Mouse (Mus musculus) erythroblast, embryonic 14.5 days (primary cell): Measurements from ENCODE around the gene Spns2. TPM values are rescaled to one million over a fixed set of nuclear protein-coding genes. Genes with fewer than 3 reads are reported as not detected.

ENCODE experiments used
- H3K27me3 ChIP-seq: 2 replicates; pipeline ENCODE4 v1.6.1; 2012; ENCODE audit warnings: inconsistent platforms; ENCODE audit not compliant: control insufficient read depth
- H3K36me3 ChIP-seq: 2 replicates; pipeline ENCODE4 v1.6.1; 2012; ENCODE audit warnings: mild to moderate bottlenecking, inconsistent platforms; ENCODE audit not compliant: control insufficient read depth
- H3K4me1 ChIP-seq: 2 replicates; pipeline ENCODE4 v1.6.1; 2012; ENCODE audit warnings: inconsistent platforms; ENCODE audit not compliant: control insufficient read depth
- H3K4me3 ChIP-seq: replicated peaks from 2 replicates; pipeline ENCODE3; 2012; ENCODE audit warnings: moderate library complexity, mild to moderate bottlenecking, inconsistent platforms
- H3K9me3 ChIP-seq: 2 replicates; pipeline ENCODE4 v1.6.1; 2012; ENCODE audit warnings: low read length, inconsistent platforms, mixed read lengths; ENCODE audit not compliant: control insufficient read depth
- GATA1 ChIP-seq: IDR thresholded peaks from 2 replicates; pipeline ENCODE4 v1.6.1; 2012; ENCODE audit warnings: low read length, inconsistent platforms, mixed read lengths
- TAL1 ChIP-seq: IDR thresholded peaks from 3 replicates; pipeline ENCODE4 v1.6.1; 2012; ENCODE audit warnings: low read length, inconsistent platforms, mixed read lengths
- polyA plus RNA-seq: library from polyadenylated mRNA; stranded (reverse); fragments of >175 nt; gene quantifications from 2 replicates; pipeline ENCODE4 v1.2.3, GENCODE M21; 2012

Spns2 gene
- 0.10 and 0.16 TPM in 2 replicates for polyA plus RNA-seq

- Histone ChIP-seq H3K36me3 (no peaks in the 10 kb centered on the region), H3K9me3 (no peaks in the 10 kb centered on the region), H3K4me3 (peak within 1 kb of the TSS; percentile 58), H3K4me1 (peaks cover 36% of the 10 kb centered on the region), H3K27me3 (peaks cover 40% of the 10 kb centered on the region)
- no peak for TF ChIP-seq GATA1
- no peak for TF ChIP-seq TAL1
Observed at GRCm38 (mm10) chr11:72489881-72490301, at the start of gene Spns2. Gene Spns2 (minus strand): TSS chr11:72489904.

GRCm38 (mm10) chr11:72538811-72539210 is 49.1 kb upstream of the Spns2 start:
- H3K27me3 ChIP-seq, result no peaks in the 10 kb centered on the region
- H3K4me1 ChIP-seq, result no peaks in the 10 kb centered on the region
- TF ChIP-seq TAL1 (no peak), GATA1 (no peak)
- no peaks in the 10 kb centered on the region for H3K36me3 ChIP-seq
- H3K4me3 ChIP-seq, result no peak overlapping the region
- no peaks in the 10 kb centered on the region for H3K9me3 ChIP-seq

GRCm38 (mm10) chr11:72538037-72538755 is 48.5 kb upstream of the Spns2 start:
- Histone ChIP-seq H3K27me3 (no peaks in the 10 kb centered on the region), H3K4me3 (no peak overlapping the region), H3K4me1 (no peaks in the 10 kb centered on the region), H3K9me3 (no peaks in the 10 kb centered on the region), H3K36me3 (no peaks in the 10 kb centered on the region)
- no peak for TF ChIP-seq GATA1
- no peak for TF ChIP-seq TAL1

DNA sequence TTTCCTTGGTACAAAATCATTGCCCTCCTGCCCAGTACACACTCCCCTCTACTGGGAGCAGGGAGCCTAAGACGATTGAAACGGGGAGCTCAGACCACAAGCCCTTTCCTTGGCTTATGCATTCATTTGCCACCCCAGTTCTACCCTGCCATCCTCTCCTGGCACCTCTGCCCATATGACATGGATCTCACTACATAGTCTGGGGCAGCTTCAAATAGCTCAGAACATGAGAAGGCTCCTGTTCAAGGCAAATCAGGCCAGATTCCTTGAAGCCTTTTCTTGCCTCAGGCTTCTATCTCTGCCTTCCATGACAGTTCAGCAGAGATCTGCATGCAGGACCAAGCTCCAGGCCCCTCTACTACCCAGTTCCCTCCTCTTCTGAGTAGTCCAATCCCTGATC is 47.8 kb upstream of the Spns2 start:
- Histone ChIP-seq H3K4me3 (no peak overlapping the region), H3K27me3 (no peaks in the 10 kb centered on the region), H3K9me3 (no peaks in the 10 kb centered on the region), H3K4me1 (no peaks in the 10 kb centered on the region), H3K36me3 (no peaks in the 10 kb centered on the region)
- no peak for TF ChIP-seq TAL1
- no peak for TF ChIP-seq GATA1

- Histone ChIP-seq H3K27me3 (no peaks in the 10 kb centered on the region), H3K9me3 (no peaks in the 10 kb centered on the region), H3K36me3 (no peaks in the 10 kb centered on the region), H3K4me1 (no peaks in the 10 kb centered on the region), H3K4me3 (no peak overlapping the region)
- TF ChIP-seq TAL1 (no peak), GATA1 (no peak)
Observed at GRCm38 (mm10) chr11:72535519-72535918, 45.8 kb upstream of the Spns2 start.

DNA sequence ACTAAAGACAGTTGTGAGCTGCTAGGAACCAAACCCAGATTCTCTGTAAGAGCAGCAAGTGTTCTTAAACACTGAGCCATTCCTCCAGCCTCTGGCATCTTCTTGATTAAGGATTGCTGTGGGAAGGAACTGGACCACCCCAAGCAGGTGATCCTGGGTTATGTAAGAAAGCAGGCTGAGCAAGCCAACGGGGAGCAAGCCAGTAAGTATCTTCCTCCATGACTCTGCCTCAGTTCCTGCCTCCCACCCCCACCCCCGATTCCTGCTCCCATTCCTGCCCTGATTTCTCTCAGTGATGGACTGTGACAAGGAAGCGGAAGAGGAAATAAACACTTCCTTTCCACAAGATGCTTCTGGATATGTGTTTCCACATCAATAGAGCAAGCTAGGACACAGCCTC is 43.2 kb upstream of the Spns2 start:
- H3K4me3 ChIP-seq, result no peak overlapping the region
- TF ChIP-seq TAL1 (no peak), GATA1 (no peak)
- H3K4me1 ChIP-seq, result no peaks in the 10 kb centered on the region
- H3K9me3 ChIP-seq, result no peaks in the 10 kb centered on the region
- no peaks in the 10 kb centered on the region for H3K36me3 ChIP-seq
- H3K27me3 ChIP-seq, result no peaks in the 10 kb centered on the region

- no peaks in the 10 kb centered on the region for H3K9me3 ChIP-seq
- H3K27me3 ChIP-seq, result no peaks in the 10 kb centered on the region
- H3K4me1 ChIP-seq, result no peaks in the 10 kb centered on the region
- TF ChIP-seq TAL1 (no peak), GATA1 (no peak)
- H3K4me3 ChIP-seq, result no peak overlapping the region
- no peaks in the 10 kb centered on the region for H3K36me3 ChIP-seq
Observed at GRCm38 (mm10) chr11:72531632-72532031, 41.9 kb upstream of the Spns2 start.

GRCm38 (mm10) chr11:72531144-72531543 is 41.4 kb upstream of the Spns2 start:
- H3K27me3 ChIP-seq, result no peaks in the 10 kb centered on the region
- H3K4me1 ChIP-seq, result no peaks in the 10 kb centered on the region
- no peak for TF ChIP-seq GATA1
- no peak for TF ChIP-seq TAL1
- no peaks in the 10 kb centered on the region for H3K9me3 ChIP-seq
- no peaks in the 10 kb centered on the region for H3K36me3 ChIP-seq
- no peak overlapping the region for H3K4me3 ChIP-seq

DNA sequence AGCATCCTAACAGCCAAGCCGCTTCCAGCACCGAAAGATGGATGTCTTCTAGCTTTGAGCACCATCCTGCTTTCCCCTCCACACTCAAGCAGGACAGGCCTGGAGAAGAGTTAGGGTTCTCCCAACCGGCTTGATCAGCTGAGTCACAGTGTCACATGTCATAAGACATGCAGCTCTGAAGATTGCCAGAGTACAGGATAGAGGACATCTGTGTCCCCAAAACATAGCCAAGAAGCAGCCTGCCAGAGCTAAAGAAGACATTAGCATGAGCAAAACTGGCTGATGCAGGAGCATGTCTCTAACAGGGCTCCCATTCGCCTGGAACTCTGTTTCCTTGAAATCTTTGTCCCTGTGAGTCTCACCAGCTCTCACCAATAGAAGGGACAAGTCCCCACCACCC is 36.5 kb upstream of the Spns2 start:
- TF ChIP-seq TAL1 (no peak), GATA1 (no peak)
- H3K36me3 ChIP-seq, result no peaks in the 10 kb centered on the region
- no peak overlapping the region for H3K4me3 ChIP-seq
- no peaks in the 10 kb centered on the region for H3K4me1 ChIP-seq
- no peaks in the 10 kb centered on the region for H3K9me3 ChIP-seq
- no peaks in the 10 kb centered on the region for H3K27me3 ChIP-seq

DNA sequence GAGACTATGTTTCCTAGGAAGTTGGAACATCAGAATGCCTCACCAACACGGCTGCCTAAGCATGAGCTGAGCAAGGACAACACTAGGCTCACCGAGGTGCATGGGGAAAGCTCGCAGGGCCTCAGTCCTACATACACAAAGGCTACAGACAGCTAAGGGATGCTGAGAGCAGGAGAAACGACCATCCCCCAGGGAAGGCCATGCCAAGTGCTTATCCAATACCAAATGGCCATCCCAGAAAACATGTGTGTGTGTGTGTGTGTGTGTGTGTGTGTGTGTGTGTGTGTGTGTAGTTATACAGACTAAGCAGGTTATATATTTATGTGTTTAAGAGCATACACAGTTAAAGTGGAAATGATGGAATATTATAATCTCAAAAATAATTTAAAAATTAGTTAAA is 34.0 kb upstream of the Spns2 start:
- TF ChIP-seq GATA1 (no peak), TAL1 (no peak)
- no peaks in the 10 kb centered on the region for H3K27me3 ChIP-seq

More for the DNA sequence above, 34.0 kb upstream of the Spns2 start:
- no peaks in the 10 kb centered on the region for H3K4me1 ChIP-seq
- no peaks in the 10 kb centered on the region for H3K36me3 ChIP-seq
- no peaks in the 10 kb centered on the region for H3K9me3 ChIP-seq
- no peak overlapping the region for H3K4me3 ChIP-seq
